Mouse (Mus musculus): ENCODE data around the gene Phldb2. TPM values are rescaled to one million over a fixed set of nuclear protein-coding genes. Genes with fewer than 3 reads are reported as not detected.
A peak's percentile ranks its signal among the peaks of the same experiment; 100 is the strongest.

Gene Phldb2
- total and polyA plus RNA-seq, 3 experiments, result 0.04 TPM; not detected in 2

- Histone ChIP-seq H3K9ac (ENCODE audit: insufficient read depth, low read depth) (no peak overlapping the region), H3K36me3 (replicated peaks in 1 of 2; ENCODE audit: control insufficient read depth in 1 of 2, insufficient read depth in 1 of 2, low read length in 1 of 2) (no peaks in the 10 kb centered on the region), H3K79me2 (replicated peaks; ENCODE audit: control insufficient read depth, extremely low read depth, insufficient read depth, poor library complexity, severe bottlenecking) (no peaks in the 10 kb centered on the region), H3K27me3 (replicated peaks) (no peaks in the 10 kb centered on the region), H3K4me2 (ENCODE audit: insufficient read depth, low read depth, poor library complexity, severe bottlenecking) (no peak overlapping the region), H3K4me1 (ENCODE audit: control insufficient read depth in 1 of 2, insufficient read depth in 2 of 2) (peaks cover 2 to 4% of the 10 kb centered on the region in 2 experiments), H3K4me3 (replicated peaks in 1 of 3; ENCODE audit: low read depth in 2 of 3, low read length in 2 of 3, poor library complexity in 1 of 3) (no peak overlapping the region), H3K9me3 (replicated peaks; ENCODE audit: low read length) (no peaks in the 10 kb centered on the region), H3K27ac (ENCODE audit: insufficient read depth, low read depth) (no peak overlapping the region)
- dilution Hi-C loops (cut with MboI; ENCODE audit: extremely low pct_ligation_motif_present, extremely low pct_unique_long_range_greater_than_20kb, low sequenced_read_pairs) (no loop called here), in situ Hi-C loops (cut with MboI; ENCODE audit: low pct_ligation_motif_present, low pct_unique_long_range_greater_than_20kb, low sequenced_read_pairs) (no loop called here)
- DNase-seq (ENCODE audit: extremely low read depth), result no peak
- TF ChIP-seq CHD1 (IDR thresholded peaks at IDR 0.05; ENCODE audit: low read depth, low read length) (no peak), BHLHE40 (IDR thresholded peaks at IDR 0.05; ENCODE audit: low read depth, low read length) (no peak), EP300 (IDR thresholded peaks at IDR 0.05; ENCODE audit: low read length) (no peak), NELFE (IDR thresholded peaks at IDR 0.05; ENCODE audit: low read depth, low read length) (no peak), USF1 (IDR thresholded peaks at IDR 0.05; ENCODE audit: low read depth, low read length) (no peak), PAX5 (IDR thresholded peaks at IDR 0.05; ENCODE audit: low read length) (no peak), KAT2A (IDR thresholded peaks at IDR 0.05; ENCODE audit: insufficient replicate concordance, low read length) (no peak), MAFK (IDR thresholded peaks at IDR 0.05; ENCODE audit: insufficient replicate concordance, low read length) (no peak), GABPA (IDR thresholded peaks at IDR 0.05; ENCODE audit: insufficient replicate concordance, low read depth, low read length) (no peak), POLR2AphosphoS2 (IDR thresholded peaks at IDR 0.05; ENCODE audit: low read depth, low read length) (no peak), RAD21 (IDR thresholded peaks at IDR 0.05; ENCODE audit: low read depth, low read length) (no peak)
Observed at GRCm38 (mm10) chr16:45762859-45763505, 190.4 kb downstream of the Phldb2 start.

- no peak for TF ChIP-seq MXI1 (IDR thresholded peaks at IDR 0.05; ENCODE audit: low read depth, low read length)
- peak; percentile 14 for TF ChIP-seq RAD21 (IDR thresholded peaks at IDR 0.05; ENCODE audit: low read depth, low read length)
- no peak for TF ChIP-seq PAX5 (IDR thresholded peaks at IDR 0.05; ENCODE audit: low read length)
- TF ChIP-seq CTCF (conservative IDR thresholded peaks at IDR 0.05 in 1 of 2, IDR thresholded peaks at IDR 0.05 in 1 of 2; ENCODE audit: low read depth in 2 of 2, low read length in 2 of 2), result peak in 1 of 2 experiments; percentile 91; a peak in 2 of 4 replicates
- peak; percentile 57 for TF ChIP-seq SMC3 (IDR thresholded peaks at IDR 0.05; ENCODE audit: low read depth, low read length)
- H3K9me3 ChIP-seq (replicated peaks; ENCODE audit: low read length), result no peaks in the 10 kb centered on the region
- no peaks in the 10 kb centered on the region for H3K36me3 ChIP-seq (replicated peaks in 1 of 2; ENCODE audit: control insufficient read depth in 1 of 2, insufficient read depth in 1 of 2, low read length in 1 of 2)
- dilution Hi-C loops (cut with MboI; ENCODE audit: extremely low pct_ligation_motif_present, extremely low pct_unique_long_range_greater_than_20kb, low sequenced_read_pairs), result no loop called here
- DNase-seq (ENCODE audit: extremely low read depth), result peak; percentile 25
- H3K27ac ChIP-seq (ENCODE audit: insufficient read depth, low read depth), result no peak overlapping the region
- H3K79me2 ChIP-seq (replicated peaks; ENCODE audit: control insufficient read depth, extremely low read depth, insufficient read depth, poor library complexity, severe bottlenecking), result no peaks in the 10 kb centered on the region
- in situ Hi-C loops (cut with MboI; ENCODE audit: low pct_ligation_motif_present, low pct_unique_long_range_greater_than_20kb, low sequenced_read_pairs), result no loop called here
- peaks cover 5 to 16% of the 10 kb centered on the region in 2 experiments for H3K4me1 ChIP-seq (ENCODE audit: control insufficient read depth in 1 of 2, insufficient read depth in 2 of 2)
- H3K4me2 ChIP-seq (ENCODE audit: insufficient read depth, low read depth, poor library complexity, severe bottlenecking), result no peak overlapping the region
- H3K4me3 ChIP-seq (replicated peaks in 1 of 3; ENCODE audit: low read depth in 2 of 3, low read length in 2 of 3, poor library complexity in 1 of 3), result no peak overlapping the region
- no peaks in the 10 kb centered on the region for H3K27me3 ChIP-seq (replicated peaks)
- no peak overlapping the region for H3K9ac ChIP-seq (ENCODE audit: insufficient read depth, low read depth)
Observed at GRCm38 (mm10) chr16:45761425-45761824, 192.0 kb downstream of the Phldb2 start.
